Mouse (Mus musculus): ENCODE measurements around the gene Elane.

DNA sequence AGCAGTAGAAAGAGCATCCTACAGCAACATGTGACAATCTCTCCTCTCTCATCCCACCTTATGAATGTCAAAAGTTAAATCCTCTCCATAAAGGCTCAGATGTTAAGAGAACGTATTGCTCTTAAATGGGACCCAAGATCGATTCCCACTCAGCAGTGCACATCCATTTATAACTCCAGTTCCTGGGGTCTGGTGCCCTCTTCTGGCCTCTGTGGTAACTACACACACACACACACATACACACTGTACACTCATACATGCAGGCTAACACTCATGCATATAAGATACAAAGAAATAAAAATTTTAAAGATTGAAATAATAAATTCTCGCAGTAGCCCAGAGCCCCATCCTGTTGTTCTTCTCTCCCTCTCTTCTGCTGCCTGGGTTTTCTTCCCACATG, 49.1 kb upstream of the Elane start:
- TF ChIP-seq CTCF (IDR thresholded peaks at IDR 0.05; ENCODE audit: control insufficient read depth, insufficient read depth, insufficient read length) (no peak), MYOD1 (IDR thresholded peaks at IDR 0.05; ENCODE audit: control insufficient read depth, insufficient read length, low read depth) (no peak)
